Mouse (Mus musculus) spleen, adult 2 months (tissue): ENCODE measurements around the gene Galnt6.

Experiments used
- CTCF ChIP-seq: fragments of 200-500 bp; IDR thresholded peaks from 2 replicates; pipeline ENCODE4 v1.5.1; 2011; ENCODE audit warnings: mild to moderate bottlenecking, inconsistent platforms; ENCODE audit not compliant: insufficient read depth, insufficient read length, insufficient replicate concordance; ENCODE audit errors: extremely low read depth
- POLR2A ChIP-seq: fragments of 200-500 bp; IDR thresholded peaks from 2 replicates; pipeline ENCODE4 v1.6.1; 2011; ENCODE audit warnings: low read depth, low read length, inconsistent platforms

GRCm38 (mm10) chr15:100700424-100700823 is 28.8 kb downstream of the Galnt6 start:
- TF ChIP-seq CTCF (no peak), POLR2A (no peak)
